In the genomic region with DNA sequence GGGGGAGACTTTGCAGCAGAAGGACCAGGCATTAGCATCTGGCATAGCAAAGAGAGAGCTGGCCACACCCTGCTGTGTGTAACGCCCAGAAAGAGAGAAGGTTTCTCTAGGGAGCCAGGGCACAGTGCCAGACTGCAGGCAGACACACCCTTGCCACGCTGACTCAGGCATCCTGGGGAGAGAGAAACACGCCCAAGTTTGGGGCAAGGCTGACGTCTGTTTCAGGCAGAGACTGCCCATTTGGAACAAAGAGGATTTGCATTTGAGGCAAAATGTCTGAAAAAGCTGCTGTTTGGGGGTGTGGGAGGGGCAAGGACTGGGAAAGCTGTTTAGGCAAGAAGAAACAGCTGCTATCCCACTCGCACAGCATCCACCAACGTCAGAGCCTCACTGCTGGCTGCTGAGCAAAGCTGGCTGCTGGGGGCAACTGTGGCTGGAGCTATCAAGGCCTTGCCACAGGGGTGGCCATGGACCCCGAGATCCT, we compare ENCODE assay signal across 8 mouse cellular contexts.
DNase-seq lines count a peak whose midpoint lies in the region; ATAC-seq lines count a peak whose summit lies in the region.

No protein-coding gene starts in this region.

- H3K27ac ChIP-seq in heart, embryonic 12.5 days (ENCODE audit: poor library complexity, severe bottlenecking), result no peak overlapping the region

- DNase-seq in thymus, postnatal 4 days, result peak; percentile 25
- no peak for DNase-seq in thymus, postnatal 36 days
- peak; percentile 93 for DNase-seq in large intestine, adult 2 months (ENCODE audit: low read depth, low spot score)
- peak; percentile 81 to 82 for DNase-seq in lung, adult 18-20 months
- peak; percentile 44 for DNase-seq in ovary, postnatal 10 days (ENCODE audit: low spot score)
- DNase-seq in urinary bladder, postnatal 25 days (ENCODE audit: low spot score), result peak; percentile 87

- peaks cover 49% of the 10 kb centered on the region for H3K36me3 ChIP-seq in erythroblast, embryonic 14.5 days (ENCODE audit: control insufficient read depth)
- H3K36me3 ChIP-seq in heart, embryonic 12.5 days, result no peaks in the 10 kb centered on the region

- H3K9ac ChIP-seq in heart, embryonic 12.5 days, result no peak overlapping the region

- 17% methylated on average over 7 of the region's 7 CpGs for WGBS in heart, embryonic 12.5 days
- 3% methylated on average over 7 of the region's 7 CpGs for WGBS in large intestine, adult 2 months

- peaks cover 68% of the 10 kb centered on the region for H3K4me1 ChIP-seq in erythroblast, embryonic 14.5 days (ENCODE audit: control insufficient read depth)
- peaks cover 34% of the 10 kb centered on the region for H3K4me1 ChIP-seq in heart, embryonic 12.5 days (replicated peaks)

- peak overlapping the region; percentile 39 for H3K4me3 ChIP-seq in erythroblast, embryonic 14.5 days (replicated peaks)
- no peak overlapping the region for H3K4me3 ChIP-seq in heart, embryonic 12.5 days

- peaks cover 19% of the 10 kb centered on the region for H3K27me3 ChIP-seq in erythroblast, embryonic 14.5 days (ENCODE audit: control insufficient read depth)
- H3K27me3 ChIP-seq in heart, embryonic 12.5 days (replicated peaks), result no peaks in the 10 kb centered on the region

- no peak overlapping the region for H3K4me2 ChIP-seq in heart, embryonic 12.5 days

- peak; percentile 81 for ATAC-seq in heart, embryonic 12.5 days (ENCODE audit: insufficient number of reproducible peaks, low FRiP score)

- H3K9me3 ChIP-seq in erythroblast, embryonic 14.5 days (ENCODE audit: control insufficient read depth, low read length), result no peaks in the 10 kb centered on the region
- no peaks in the 10 kb centered on the region for H3K9me3 ChIP-seq in heart, embryonic 12.5 days (replicated peaks)

Comparison
In these comparisons a context has a peak if more than half of its experiments do, and no peak if none do; other contexts are left out.
1. DNase-seq: peak in thymus, postnatal 4 days (single experiment), large intestine, adult 2 months (single experiment), lung, adult 18-20 months (2 of 2), ovary, postnatal 10 days (single experiment) and urinary bladder, postnatal 25 days (single experiment); none in thymus, postnatal 36 days (0 of 2).